Mouse (Mus musculus): ENCODE results near the gene Ntsr2.

DNA sequence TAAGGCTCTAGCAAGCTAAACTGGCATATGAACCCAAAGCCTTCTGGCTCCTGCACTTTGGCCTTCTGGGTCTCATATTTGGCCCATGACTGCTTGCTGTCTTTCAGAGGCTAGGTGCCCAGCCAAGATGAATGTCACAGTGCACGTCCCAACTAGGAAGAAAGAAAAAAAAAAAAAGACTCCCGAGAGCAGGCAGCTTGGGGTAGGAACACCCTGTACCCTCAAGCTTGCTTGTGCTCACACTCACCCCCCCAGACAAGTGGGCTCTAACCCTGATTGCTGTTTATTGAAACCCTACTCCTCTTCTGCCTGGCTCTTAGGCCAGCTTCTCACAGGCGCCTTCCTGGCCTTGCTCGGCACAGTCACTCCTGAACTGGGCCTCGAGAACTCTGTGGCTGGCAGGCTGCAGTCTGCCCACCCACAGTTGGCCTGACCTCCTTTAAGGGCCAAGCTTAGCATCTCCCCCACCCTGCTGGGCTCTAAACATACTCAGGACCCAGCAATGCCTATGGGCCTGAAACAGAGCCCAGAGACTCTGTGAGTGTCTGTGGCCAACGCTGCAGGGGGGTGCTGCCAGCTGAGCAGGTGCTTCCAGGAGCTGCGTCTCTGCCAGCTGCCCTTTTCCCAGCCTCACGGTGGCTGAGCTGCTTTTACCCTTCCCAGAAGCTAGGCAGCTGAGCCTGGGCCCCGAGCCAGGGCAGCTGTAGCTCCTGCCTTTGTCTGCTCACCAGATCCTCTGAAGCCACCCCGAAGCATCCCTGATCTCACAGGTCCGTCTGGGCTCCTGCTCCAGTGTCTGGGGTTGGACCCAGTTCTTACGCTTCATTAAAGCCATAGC is 9.5 kb upstream of the Ntsr2 start:
- TF ChIP-seq CTCF (IDR thresholded peaks at IDR 0.05; ENCODE audit: control insufficient read depth, insufficient read depth, insufficient read length) (no peak), CEBPB (IDR thresholded peaks at IDR 0.05; ENCODE audit: low read depth) (no peak), MYOG (IDR thresholded peaks at IDR 0.05; ENCODE audit: control insufficient read depth, extremely low read depth, insufficient read length) (no peak), MYOD1 (IDR thresholded peaks at IDR 0.05; ENCODE audit: control insufficient read depth, insufficient read length, low read depth) (no peak), MAX (IDR thresholded peaks at IDR 0.05) (no peak)

Measured in C2C12 (cell line).